Mouse (Mus musculus): Measurements from ENCODE around the gene Kbtbd2.

Gene Kbtbd2

GRCm38 (mm10) chr6:56797311-56798151, at the start of gene Kbtbd2:
TSS of gene Kbtbd2 (minus strand) at chr6:56797813.
- DNase-seq (ENCODE audit: low read depth): peak; percentile 90

- no peak for DNase-seq (ENCODE audit: low read depth)
Observed at GRCm38 (mm10) chr6:56844365-56844764, 46.8 kb upstream of the Kbtbd2 start.

- no peak for DNase-seq (ENCODE audit: low read depth)
Observed at GRCm38 (mm10) chr6:56843229-56843628, 45.6 kb upstream of the Kbtbd2 start.

- DNase-seq (ENCODE audit: low read depth): no peak
Observed at GRCm38 (mm10) chr6:56837621-56838020, 40.0 kb upstream of the Kbtbd2 start.

- no peak for DNase-seq (ENCODE audit: low read depth)
Observed at GRCm38 (mm10) chr6:56837166-56837565, 39.6 kb upstream of the Kbtbd2 start.

GRCm38 (mm10) chr6:56835532-56835931, 37.9 kb upstream of the Kbtbd2 start:
- no peak for DNase-seq (ENCODE audit: low read depth)

GRCm38 (mm10) chr6:56834769-56835168, 37.2 kb upstream of the Kbtbd2 start:
- no peak for DNase-seq (ENCODE audit: low read depth)

GRCm38 (mm10) chr6:56832830-56833229, 35.2 kb upstream of the Kbtbd2 start:
- no peak for DNase-seq (ENCODE audit: low read depth)

GRCm38 (mm10) chr6:56832407-56832796, 34.8 kb upstream of the Kbtbd2 start:
- DNase-seq (ENCODE audit: low read depth): no peak

- DNase-seq (ENCODE audit: low read depth): no peak
Observed at GRCm38 (mm10) chr6:56831697-56832406, 34.2 kb upstream of the Kbtbd2 start, which contains the start of gene Fkbp9. TSS of gene Fkbp9 (plus strand) at chr6:56832059.

- no peak for DNase-seq (ENCODE audit: low read depth)
Observed at GRCm38 (mm10) chr6:56825657-56826056, 28.0 kb upstream of the Kbtbd2 start.

- no peak for DNase-seq (ENCODE audit: low read depth)
Observed at GRCm38 (mm10) chr6:56819124-56819487, 21.5 kb upstream of the Kbtbd2 start.

GRCm38 (mm10) chr6:56818436-56819123, 21.0 kb upstream of the Kbtbd2 start:
- DNase-seq (ENCODE audit: low read depth): no peak

- DNase-seq (ENCODE audit: low read depth): no peak
Observed at GRCm38 (mm10) chr6:56813332-56813731, 15.7 kb upstream of the Kbtbd2 start.

GRCm38 (mm10) chr6:56808656-56809055, 11.0 kb upstream of the Kbtbd2 start:
- peak; percentile 44 for DNase-seq (ENCODE audit: low read depth)

- DNase-seq (ENCODE audit: low read depth): no peak
Observed at GRCm38 (mm10) chr6:56806195-56806594, 8.6 kb upstream of the Kbtbd2 start.

- DNase-seq (ENCODE audit: low read depth): no peak
Observed at GRCm38 (mm10) chr6:56805026-56805425, 7.4 kb upstream of the Kbtbd2 start.

GRCm38 (mm10) chr6:56798152-56798465, 496 bp upstream of the Kbtbd2 start:
- DNase-seq (ENCODE audit: low read depth): no peak

- DNase-seq (ENCODE audit: low read depth): peak; percentile 41
Observed at GRCm38 (mm10) chr6:56796668-56797141, 908 bp downstream of the Kbtbd2 start.

GRCm38 (mm10) chr6:56796232-56796631, 1.4 kb downstream of the Kbtbd2 start:
- DNase-seq (ENCODE audit: low read depth): peak; percentile 29

- no peak for DNase-seq (ENCODE audit: low read depth)
Observed at GRCm38 (mm10) chr6:56794834-56795233, 2.8 kb downstream of the Kbtbd2 start.

GRCm38 (mm10) chr6:56789336-56789735, 8.3 kb downstream of the Kbtbd2 start:
- no peak for DNase-seq (ENCODE audit: low read depth)

- no peak for DNase-seq (ENCODE audit: low read depth)
Observed at GRCm38 (mm10) chr6:56787668-56788067, 9.9 kb downstream of the Kbtbd2 start.

Measured in c-Kit-positive CD71-positive TER-119-negative erythroid progenitor cells, embryonic 14.5 days (primary cell).